Mouse (Mus musculus) testis, adult 2 months (tissue): ENCODE results near the gene Hck. TPM values are rescaled to one million over a fixed set of nuclear protein-coding genes. Genes with fewer than 3 reads are reported as not detected.
A peak's percentile ranks its signal among the peaks of the same experiment; 100 is the strongest.

Experiments used
- H3K27ac ChIP-seq: fragments of 200-500 bp; 2 replicates; pipeline ENCODE4 v1.5.1; 2012; ENCODE audit warnings: low read depth, low read length; ENCODE audit not compliant: control insufficient read depth, insufficient read depth
- H3K27me3 ChIP-seq: fragments of 200-500 bp; 2 replicates; pipeline ENCODE4 v1.6.1; 2012; ENCODE audit warnings: mild to moderate bottlenecking, low read length, moderate library complexity; ENCODE audit not compliant: control insufficient read depth, insufficient read depth
- H3K36me3 ChIP-seq: fragments of 200-500 bp; 2 replicates; pipeline ENCODE4 v1.6.1; 2012; ENCODE audit warnings: mild to moderate bottlenecking, low read length; ENCODE audit not compliant: control insufficient read depth, insufficient read depth
- H3K4me1 ChIP-seq: fragments of 200-500 bp; 2 replicates; pipeline ENCODE4 v1.6.1; 2012; ENCODE audit warnings: low read length; ENCODE audit not compliant: control insufficient read depth, insufficient read depth
- H3K4me3 ChIP-seq: fragments of 200-500 bp; 2 replicates; pipeline ENCODE4 v1.5.1; 2012; ENCODE audit warnings: low read depth, mild to moderate bottlenecking, low read length, moderate library complexity, mixed read lengths; ENCODE audit not compliant: control insufficient read depth
- CTCF ChIP-seq: fragments of 200-500 bp; IDR thresholded peaks from 2 replicates; pipeline ENCODE4 v1.5.1; 2012; ENCODE audit warnings: low read depth, mild to moderate bottlenecking, inconsistent platforms, low read length, moderate library complexity; ENCODE audit not compliant: control insufficient read depth, insufficient read depth, insufficient replicate concordance
- POLR2A ChIP-seq: fragments of 200-500 bp; IDR thresholded peaks from 2 replicates; pipeline ENCODE4 v1.6.1; 2012; ENCODE audit warnings: low read depth, mild to moderate bottlenecking, inconsistent platforms, low read length, moderate library complexity; ENCODE audit not compliant: control insufficient read depth
- polyA plus RNA-seq: library from polyadenylated mRNA; depleted of rRNA; stranded (reverse); fragments of >200 nt; gene quantifications from 2 replicates; pipeline ENCODE4 v1.2.3, GENCODE M21; 2012

Hck gene
- polyA plus RNA-seq, 1 experiment: 0.17 TPM

- Histone ChIP-seq H3K27ac (no peak overlapping the region), H3K4me3 (peak overlapping the region; percentile 19; the same call in 1 of the 2 replicates), H3K27me3 (no peaks in the 10 kb centered on the region), H3K4me1 (peaks cover 25% of the 10 kb centered on the region), H3K36me3 (no peaks in the 10 kb centered on the region)
- TF ChIP-seq POLR2A (no peak), CTCF (peak; percentile 70; the same call in 1 of the 2 replicates)
Measured at GRCm38 (mm10) chr2:153070762-153071490, 37.3 kb upstream of the Hck start.

GRCm38 (mm10) chr2:153071491-153072184, 36.6 kb upstream of the Hck start:
- Histone ChIP-seq H3K27me3 (no peaks in the 10 kb centered on the region), H3K27ac (no peak overlapping the region), H3K36me3 (no peaks in the 10 kb centered on the region), H3K4me1 (peaks cover 25% of the 10 kb centered on the region), H3K4me3 (peak overlapping the region; percentile 19)
- no peak for TF ChIP-seq POLR2A
- TF ChIP-seq CTCF: no peak

GRCm38 (mm10) chr2:153074651-153075050, 33.6 kb upstream of the Hck start:
- TF ChIP-seq CTCF (no peak), POLR2A (no peak)
- H3K27ac ChIP-seq: no peak overlapping the region
- H3K27me3 ChIP-seq: no peaks in the 10 kb centered on the region
- H3K4me3 ChIP-seq: no peak overlapping the region
- H3K4me1 ChIP-seq: peaks cover 18% of the 10 kb centered on the region
- no peaks in the 10 kb centered on the region for H3K36me3 ChIP-seq

GRCm38 (mm10) chr2:153075961-153076360, 32.3 kb upstream of the Hck start:
- H3K4me1 ChIP-seq: peaks cover 15% of the 10 kb centered on the region
- no peak overlapping the region for H3K27ac ChIP-seq
- no peak overlapping the region for H3K4me3 ChIP-seq
- H3K36me3 ChIP-seq: no peaks in the 10 kb centered on the region
- TF ChIP-seq POLR2A (no peak), CTCF (no peak)
- H3K27me3 ChIP-seq: no peaks in the 10 kb centered on the region

GRCm38 (mm10) chr2:153080841-153081523, 27.3 kb upstream of the Hck start:
- H3K4me3 ChIP-seq: peak overlapping the region; percentile 54
- no peaks in the 10 kb centered on the region for H3K27me3 ChIP-seq
- H3K27ac ChIP-seq: no peak overlapping the region
- no peaks in the 10 kb centered on the region for H3K36me3 ChIP-seq
- TF ChIP-seq POLR2A (no peak), CTCF (peak; percentile 51; the same call in 1 of the 2 replicates)
- H3K4me1 ChIP-seq: no peaks in the 10 kb centered on the region; the same call in 1 of the 2 replicates

GRCm38 (mm10) chr2:153081866-153082265, 26.4 kb upstream of the Hck start:
- no peak overlapping the region for H3K4me3 ChIP-seq
- no peak overlapping the region for H3K27ac ChIP-seq
- H3K27me3 ChIP-seq: no peaks in the 10 kb centered on the region
- no peaks in the 10 kb centered on the region; the same call in 1 of the 2 replicates for H3K4me1 ChIP-seq
- TF ChIP-seq CTCF: no peak
- TF ChIP-seq POLR2A: no peak
- H3K36me3 ChIP-seq: no peaks in the 10 kb centered on the region

- TF ChIP-seq CTCF: no peak
- TF ChIP-seq POLR2A: no peak
- no peak overlapping the region for H3K4me3 ChIP-seq
- no peaks in the 10 kb centered on the region for H3K36me3 ChIP-seq
- H3K4me1 ChIP-seq: no peaks in the 10 kb centered on the region; the same call in 1 of the 2 replicates
- H3K27ac ChIP-seq: no peak overlapping the region
- H3K27me3 ChIP-seq: no peaks in the 10 kb centered on the region
Measured at GRCm38 (mm10) chr2:153083275-153083674, 25.0 kb upstream of the Hck start.
